Mouse (Mus musculus) olfactory bulb, adult 2 months (tissue): ENCODE data around the gene Slc25a21.

Experiments used
- CTCF ChIP-seq: fragments of 200-500 bp; IDR thresholded peaks from 2 replicates; pipeline ENCODE4 v1.5.1; 2012; ENCODE audit warnings: low read depth, mild to moderate bottlenecking, low read length, moderate library complexity; ENCODE audit not compliant: insufficient read depth
- POLR2A ChIP-seq: fragments of 200-500 bp; IDR thresholded peaks from 2 replicates; pipeline ENCODE4 v1.6.1; 2012; ENCODE audit warnings: mild to moderate bottlenecking, low read depth, low read length, moderate library complexity; ENCODE audit not compliant: insufficient read depth

DNA sequence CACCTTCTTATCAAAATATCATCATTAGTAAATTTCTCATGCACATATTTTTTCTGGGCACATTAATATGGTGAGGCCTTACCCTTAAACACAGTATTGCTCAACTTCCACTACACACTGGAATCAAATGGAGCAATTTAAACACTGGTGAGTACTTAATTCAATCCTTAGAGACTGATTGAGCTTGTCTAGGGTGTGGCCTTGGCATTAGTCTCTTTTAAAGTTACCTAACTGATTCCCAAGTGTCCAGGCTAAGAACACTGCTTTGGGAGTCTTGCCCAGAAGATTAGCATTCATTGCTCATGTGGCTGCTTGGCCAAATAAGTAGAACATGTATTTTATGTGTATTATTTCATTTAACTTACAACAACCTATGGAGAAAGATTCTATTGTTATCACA lies 18.5 kb downstream of the Slc25a21 start:
- no peak for TF ChIP-seq CTCF
- no peak for TF ChIP-seq POLR2A
